Mouse (Mus musculus) right cerebral cortex, postnatal 4 days (tissue): Measurements from ENCODE around the gene Pcp4.
"Not testable (repeated sequence)": the region's sequence is repeated elsewhere in the genome, so short reads cannot be mapped to it uniquely, and the experiment has no call there.

Experiments used
- DNase-seq: peaks from one replicate; pipeline ENCODE4 v3.0.0-alpha.2; 2022

The Pcp4 gene

GRCm38 (mm10) chr16:96467445-96467844 is at the start of gene Pcp4:
TSS of gene Pcp4 (plus strand) at chr16:96467606.
- DNase-seq, result peak; percentile 93

GRCm38 (mm10) chr16:96425044-96425443 is 42.4 kb upstream of the Pcp4 start:
- DNase-seq, result no peak

- DNase-seq, result no peak
Observed at GRCm38 (mm10) chr16:96426671-96427070, 40.7 kb upstream of the Pcp4 start.

GRCm38 (mm10) chr16:96429046-96429445 is 38.4 kb upstream of the Pcp4 start:
- no peak for DNase-seq

GRCm38 (mm10) chr16:96433266-96433665 is 34.1 kb upstream of the Pcp4 start:
- no peak for DNase-seq

GRCm38 (mm10) chr16:96434024-96434785 is 33.2 kb upstream of the Pcp4 start:
- DNase-seq, result no peak

- DNase-seq, result no peak
Observed at GRCm38 (mm10) chr16:96438946-96439345, 28.5 kb upstream of the Pcp4 start.

- DNase-seq, result no peak
Observed at GRCm38 (mm10) chr16:96439682-96440081, 27.7 kb upstream of the Pcp4 start.

- DNase-seq, result no peak
Observed at GRCm38 (mm10) chr16:96440871-96441270, 26.5 kb upstream of the Pcp4 start.

GRCm38 (mm10) chr16:96441826-96442225 is 25.6 kb upstream of the Pcp4 start:
- DNase-seq, result no peak

- DNase-seq, result no peak
Observed at GRCm38 (mm10) chr16:96443468-96443867, 23.9 kb upstream of the Pcp4 start, which contains the start of gene Itgb2l. TSS of gene Itgb2l (minus strand) at chr16:96443619.

GRCm38 (mm10) chr16:96450871-96451270 is 16.5 kb upstream of the Pcp4 start:
- DNase-seq, result not testable (repeated sequence)

GRCm38 (mm10) chr16:96454086-96454485 is 13.3 kb upstream of the Pcp4 start:
- no peak for DNase-seq

GRCm38 (mm10) chr16:96457612-96458011 is 9.8 kb upstream of the Pcp4 start:
- DNase-seq, result no peak

GRCm38 (mm10) chr16:96459356-96459755 is 8.1 kb upstream of the Pcp4 start:
- no peak for DNase-seq

- no peak for DNase-seq
Observed at GRCm38 (mm10) chr16:96460788-96461187, 6.6 kb upstream of the Pcp4 start.

- DNase-seq, result no peak
Observed at GRCm38 (mm10) chr16:96468011-96468410, 605 bp downstream of the Pcp4 start.

GRCm38 (mm10) chr16:96468698-96469097 is 1.3 kb downstream of the Pcp4 start:
- DNase-seq, result peak; percentile 62

- peak; percentile 23 for DNase-seq
Observed at GRCm38 (mm10) chr16:96469640-96470039, 2.2 kb downstream of the Pcp4 start.

GRCm38 (mm10) chr16:96472361-96472760 is 5.0 kb downstream of the Pcp4 start:
- DNase-seq, result no peak

- DNase-seq, result peak; percentile 19
Observed at GRCm38 (mm10) chr16:96472816-96473215, 5.4 kb downstream of the Pcp4 start.

GRCm38 (mm10) chr16:96474185-96474584 is 6.8 kb downstream of the Pcp4 start:
- no peak for DNase-seq

- no peak for DNase-seq
Observed at GRCm38 (mm10) chr16:96481791-96482190, 14.4 kb downstream of the Pcp4 start.

- no peak for DNase-seq
Observed at GRCm38 (mm10) chr16:96487007-96487684, 19.7 kb downstream of the Pcp4 start.
